Mouse (Mus musculus) inflammation-experienced regulatory T-cells (primary cell): ENCODE measurements around the gene Cnot9. TPM values are rescaled to one million over a fixed set of nuclear protein-coding genes. Genes with fewer than 3 reads are reported as not detected.

Experiments used
- polyA plus RNA-seq, 2 experiments: library from polyadenylated mRNA; unstranded; fragments of 100-300 nt; shearing (Covaris generic); gene quantifications; one replicate each; pipeline ENCODE4 v1.2.1; 2017

Gene Cnot9
- polyA plus RNA-seq = 10 to 100 TPM; 26.8 to 34.2 TPM

DNA sequence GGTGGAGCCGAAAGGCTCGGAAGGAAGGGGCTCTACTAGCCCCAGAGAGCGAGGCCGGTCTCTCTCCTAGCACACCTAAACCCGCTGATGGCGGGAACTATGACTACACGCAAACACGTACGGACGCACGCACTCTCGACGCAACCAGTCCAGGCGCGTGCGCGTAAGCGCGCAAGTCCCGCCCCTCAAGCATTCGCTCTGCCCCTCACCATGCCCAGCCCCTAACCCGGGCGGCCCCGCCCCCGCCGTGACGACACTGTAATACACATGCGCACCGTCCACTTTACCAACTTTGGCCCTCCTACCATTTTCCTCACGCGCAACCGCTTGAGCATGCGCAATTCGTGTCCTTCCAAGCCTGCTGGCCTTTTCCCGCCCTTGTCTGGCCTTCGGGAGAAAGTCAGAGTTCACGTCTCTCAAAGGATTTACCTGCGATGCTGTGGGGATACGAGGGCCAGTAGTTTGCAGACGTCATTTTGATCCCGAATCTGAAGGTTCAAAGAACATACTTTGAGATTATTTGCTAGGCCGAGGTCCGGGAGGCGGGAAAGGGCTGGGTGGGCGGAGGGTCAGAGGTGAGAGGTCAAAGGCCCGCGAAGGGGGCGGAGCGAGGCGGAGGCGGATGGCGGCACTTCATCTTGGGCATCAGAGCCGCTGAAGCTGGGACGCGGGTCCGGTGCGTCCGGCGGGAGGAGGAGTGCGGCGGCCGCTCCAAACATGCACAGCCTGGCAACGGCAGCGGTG, at the start of gene Cnot9:
Gene Cnot9 (plus strand): TSS at position 338 of the 744 bp plus-strand sequence.

DNA sequence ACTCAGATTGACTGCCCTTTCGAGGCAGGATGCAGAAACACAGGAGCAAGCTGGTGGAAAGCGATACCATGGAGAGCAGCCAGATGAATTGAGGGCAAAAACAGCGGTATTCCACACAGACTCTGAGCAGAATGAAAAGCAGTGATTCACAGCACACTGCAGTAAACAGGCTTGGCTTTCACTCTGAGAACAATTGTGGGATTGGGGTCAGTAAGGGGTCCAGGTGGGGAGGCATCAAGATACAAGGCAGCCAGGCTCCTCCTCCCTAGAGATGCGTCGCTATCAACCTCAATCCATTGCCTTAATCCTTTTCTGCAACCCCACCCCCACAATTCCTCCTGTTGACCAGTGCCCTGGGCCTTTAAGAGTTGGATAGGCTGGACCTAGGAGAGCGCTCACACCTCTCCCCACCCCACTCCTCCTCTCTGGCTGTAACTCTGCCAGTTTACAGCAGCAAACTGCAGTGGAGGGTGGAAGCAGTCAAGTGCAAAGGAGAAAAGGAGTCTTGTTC, 36.6 kb downstream of the Cnot9 start, which contains the start of gene Plcd4:
Gene Plcd4 (plus strand): TSS at position 438 of the 511 bp plus-strand sequence.

DNA sequence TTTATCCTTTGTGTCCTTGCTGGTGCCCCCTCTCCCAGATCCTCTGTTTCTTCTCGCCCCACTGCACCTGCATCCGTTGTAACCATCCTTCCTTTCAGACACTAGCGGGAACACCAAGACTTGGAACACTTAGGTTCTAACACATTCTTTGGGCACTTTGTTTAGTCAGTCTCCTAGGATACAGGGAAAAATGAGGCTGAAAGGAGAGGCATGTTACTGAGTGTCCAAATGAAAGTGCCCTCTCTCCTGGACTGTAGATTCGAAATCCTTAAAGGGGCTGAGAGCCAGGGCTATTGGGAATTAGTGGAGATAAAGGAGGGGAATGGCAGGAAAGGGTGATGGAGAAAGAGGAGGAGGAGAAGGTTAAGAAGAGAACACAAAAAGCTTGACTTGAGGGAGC, 38.3 kb downstream of the Cnot9 start, which contains the start of gene Usp37:
Gene Usp37 (minus strand): TSS at position 101 of the 400 bp plus-strand sequence.

Other genes with a start within 250 kb of the Cnot9 start
- gene Gpbar1, start 227.5 kb upstream of the Cnot9 start, polyA plus RNA-seq = 1 to 10 TPM in 1 of 2 experiments, not detected in 1; 3.0 TPM
- 100 to 1,000 TPM; 210 to 261 TPM for gene Aamp, start 221.3 kb upstream of the Cnot9 start, polyA plus RNA-seq
- gene Pnkd, start 221.1 kb upstream of the Cnot9 start, polyA plus RNA-seq = 10 to 100 TPM; 76.6 to 76.9 TPM
- gene Tmbim1, start 200.4 kb upstream of the Cnot9 start, polyA plus RNA-seq = 10 to 100 TPM; 23.9 to 31.8 TPM
- gene Catip, start 143.9 kb upstream of the Cnot9 start, polyA plus RNA-seq = not detected
- gene Slc11a1, start 130.9 kb upstream of the Cnot9 start, polyA plus RNA-seq = 1 to 10 TPM; 1.0 to 6.0 TPM
- gene Ctdsp1, start 114.5 kb upstream of the Cnot9 start, polyA plus RNA-seq = 1 to 10 TPM; 4.8 to 6.9 TPM
- under 1 TPM; 0.22 to 0.38 TPM for gene Vil1, start 96.7 kb upstream of the Cnot9 start, polyA plus RNA-seq
- 1 to 10 TPM; 1.1 to 2.2 TPM for gene Plcd4, start 36.8 kb downstream of the Cnot9 start, polyA plus RNA-seq
- 10 to 100 TPM; 12.9 to 13.4 TPM for gene Usp37, start 38.2 kb downstream of the Cnot9 start, polyA plus RNA-seq
- gene Zfp142, start 82.2 kb downstream of the Cnot9 start, polyA plus RNA-seq = 10 to 100 TPM; 17.6 to 24.1 TPM
- gene Bcs1l, start 82.2 kb downstream of the Cnot9 start, polyA plus RNA-seq = 10 to 100 TPM; 10.2 to 12.2 TPM
- 10 to 100 TPM; 28.7 to 30.4 TPM for gene Rnf25, start 95.3 kb downstream of the Cnot9 start, polyA plus RNA-seq
- 1 to 10 TPM in 1 of 2 experiments, under 1 TPM in 1; 0.18 to 1.0 TPM for gene Stk36, start 95.4 kb downstream of the Cnot9 start, polyA plus RNA-seq
- gene Ttll4, start 155.7 kb downstream of the Cnot9 start, polyA plus RNA-seq = 10 to 100 TPM; 22.4 to 30.3 TPM
- under 1 TPM in 1 of 2 experiments, not detected in 1; 0.64 TPM for gene Cyp27a1, start 207.5 kb downstream of the Cnot9 start, polyA plus RNA-seq
- gene Prkag3, start 243.2 kb downstream of the Cnot9 start, polyA plus RNA-seq = not detected